Mouse (Mus musculus): ENCODE data around the gene Irgq. TPM values are rescaled to one million over a fixed set of nuclear protein-coding genes. Genes with fewer than 3 reads are reported as not detected.

Irgq gene
- polyA plus RNA-seq, 1 experiment: 0.18 TPM

- TF ChIP-seq GATA1 (IDR thresholded peaks at IDR 0.05; ENCODE audit: low read length) (no peak), TAL1 (IDR thresholded peaks at IDR 0.05; ENCODE audit: low read length) (no peak)
- no peak overlapping the region for H3K4me3 ChIP-seq (replicated peaks)
- H3K36me3 ChIP-seq (ENCODE audit: control insufficient read depth): peaks cover 87% of the 10 kb centered on the region
- peaks cover 15% of the 10 kb centered on the region for H3K4me1 ChIP-seq (ENCODE audit: control insufficient read depth)
- H3K9me3 ChIP-seq (ENCODE audit: control insufficient read depth, low read length): no peaks in the 10 kb centered on the region
- no peaks in the 10 kb centered on the region for H3K27me3 ChIP-seq (ENCODE audit: control insufficient read depth)
Measured at GRCm38 (mm10) chr7:24551985-24552759, 21.7 kb downstream of the Irgq start.

DNA sequence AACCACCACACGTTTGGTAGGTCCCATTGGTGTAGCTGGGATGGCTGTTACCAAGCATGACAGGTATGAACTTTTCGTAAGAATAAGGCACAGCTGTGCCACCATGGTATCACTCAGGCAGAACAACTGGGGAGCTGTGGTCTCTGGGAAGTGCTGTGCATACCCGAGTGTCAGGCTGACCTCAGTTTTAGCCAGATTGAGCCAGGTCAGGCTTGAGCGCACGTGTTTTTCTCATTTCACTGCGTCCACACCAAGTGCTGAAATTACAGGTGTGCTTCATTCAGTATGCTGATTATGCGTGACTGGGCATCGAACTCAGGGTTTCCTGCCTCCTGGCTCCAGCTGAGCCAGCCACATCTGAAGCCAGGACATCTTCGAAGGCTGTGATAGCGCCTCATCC lies 25.3 kb downstream of the Irgq start:
- Histone ChIP-seq H3K4me3 (replicated peaks) (no peak overlapping the region), H3K9me3 (ENCODE audit: control insufficient read depth, low read length) (no peaks in the 10 kb centered on the region), H3K4me1 (ENCODE audit: control insufficient read depth) (no peaks in the 10 kb centered on the region; the same call in 1 of the 2 replicates), H3K36me3 (ENCODE audit: control insufficient read depth) (peaks cover 88% of the 10 kb centered on the region), H3K27me3 (ENCODE audit: control insufficient read depth) (no peaks in the 10 kb centered on the region)
- TF ChIP-seq GATA1 (IDR thresholded peaks at IDR 0.05; ENCODE audit: low read length) (no peak), TAL1 (IDR thresholded peaks at IDR 0.05; ENCODE audit: low read length) (no peak)

- no peak overlapping the region for H3K4me3 ChIP-seq (replicated peaks)
- no peaks in the 10 kb centered on the region for H3K9me3 ChIP-seq (ENCODE audit: control insufficient read depth, low read length)
- H3K4me1 ChIP-seq (ENCODE audit: control insufficient read depth): no peaks in the 10 kb centered on the region; the same call in 1 of the 2 replicates
- peaks cover 88% of the 10 kb centered on the region for H3K36me3 ChIP-seq (ENCODE audit: control insufficient read depth)
- TF ChIP-seq GATA1 (IDR thresholded peaks at IDR 0.05; ENCODE audit: low read length): no peak
- TF ChIP-seq TAL1 (IDR thresholded peaks at IDR 0.05; ENCODE audit: low read length): no peak
- no peaks in the 10 kb centered on the region for H3K27me3 ChIP-seq (ENCODE audit: control insufficient read depth)
Measured at GRCm38 (mm10) chr7:24561450-24561849, 31.0 kb downstream of the Irgq start.

DNA sequence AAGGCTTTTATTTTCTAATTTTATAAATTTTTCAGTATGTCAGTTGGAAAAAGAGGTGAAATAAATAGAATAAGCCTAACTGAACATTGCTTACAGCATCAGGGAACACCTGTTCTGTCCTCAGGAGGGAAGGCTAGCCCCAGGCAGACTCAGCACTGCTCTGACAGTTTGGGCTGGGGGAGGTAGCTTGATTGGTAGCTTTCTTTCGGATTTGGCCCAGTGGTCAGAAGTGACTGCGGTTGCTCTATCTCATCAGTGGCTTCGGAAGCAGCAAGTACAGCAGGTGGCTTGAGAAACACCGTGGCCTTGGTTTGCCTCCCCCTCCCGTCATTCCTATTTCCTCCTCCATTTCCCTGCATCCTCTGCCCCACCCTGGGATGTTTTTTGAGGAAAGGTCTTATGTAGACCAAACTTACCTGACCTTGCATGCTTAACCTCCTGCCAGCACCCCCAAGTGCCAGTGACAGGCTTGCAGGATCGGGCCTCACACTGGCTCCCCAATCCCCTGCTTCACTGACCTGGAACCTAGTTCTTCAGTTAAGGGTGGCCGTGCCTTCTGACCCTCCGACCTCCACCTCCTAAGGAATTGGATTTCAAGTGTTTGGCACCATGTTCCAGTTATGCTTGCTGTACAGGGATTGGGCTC lies 32.8 kb downstream of the Irgq start:
- H3K27me3 ChIP-seq (ENCODE audit: control insufficient read depth): no peaks in the 10 kb centered on the region
- H3K4me3 ChIP-seq (replicated peaks): no peak overlapping the region
- no peaks in the 10 kb centered on the region for H3K9me3 ChIP-seq (ENCODE audit: control insufficient read depth, low read length)
- TF ChIP-seq GATA1 (IDR thresholded peaks at IDR 0.05; ENCODE audit: low read length) (no peak), TAL1 (IDR thresholded peaks at IDR 0.05; ENCODE audit: low read length) (no peak)
- H3K36me3 ChIP-seq (ENCODE audit: control insufficient read depth): peaks cover 95% of the 10 kb centered on the region
- H3K4me1 ChIP-seq (ENCODE audit: control insufficient read depth): no peaks in the 10 kb centered on the region; the same call in 1 of the 2 replicates

DNA sequence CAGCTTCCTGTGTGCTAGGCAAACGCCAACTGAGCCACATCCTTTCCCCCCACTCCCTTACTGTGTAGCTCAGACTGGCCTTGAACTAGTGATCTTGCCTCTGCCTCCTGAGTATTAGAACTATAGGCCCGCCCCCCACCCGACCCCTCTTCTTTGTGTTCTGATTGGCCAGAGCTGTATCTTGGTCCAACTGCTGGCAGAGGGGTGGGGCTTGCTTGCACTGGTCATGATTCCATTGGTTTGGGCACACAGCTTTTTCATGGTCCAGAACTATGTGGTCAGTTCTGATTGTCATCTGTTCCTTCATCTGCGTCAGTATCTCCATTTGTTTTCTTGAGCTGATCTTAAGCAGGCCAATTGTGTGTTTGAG lies 33.3 kb downstream of the Irgq start:
- no peak for TF ChIP-seq TAL1 (IDR thresholded peaks at IDR 0.05; ENCODE audit: low read length)
- TF ChIP-seq GATA1 (IDR thresholded peaks at IDR 0.05; ENCODE audit: low read length): no peak
- H3K36me3 ChIP-seq (ENCODE audit: control insufficient read depth): peaks cover 96% of the 10 kb centered on the region

DNA sequence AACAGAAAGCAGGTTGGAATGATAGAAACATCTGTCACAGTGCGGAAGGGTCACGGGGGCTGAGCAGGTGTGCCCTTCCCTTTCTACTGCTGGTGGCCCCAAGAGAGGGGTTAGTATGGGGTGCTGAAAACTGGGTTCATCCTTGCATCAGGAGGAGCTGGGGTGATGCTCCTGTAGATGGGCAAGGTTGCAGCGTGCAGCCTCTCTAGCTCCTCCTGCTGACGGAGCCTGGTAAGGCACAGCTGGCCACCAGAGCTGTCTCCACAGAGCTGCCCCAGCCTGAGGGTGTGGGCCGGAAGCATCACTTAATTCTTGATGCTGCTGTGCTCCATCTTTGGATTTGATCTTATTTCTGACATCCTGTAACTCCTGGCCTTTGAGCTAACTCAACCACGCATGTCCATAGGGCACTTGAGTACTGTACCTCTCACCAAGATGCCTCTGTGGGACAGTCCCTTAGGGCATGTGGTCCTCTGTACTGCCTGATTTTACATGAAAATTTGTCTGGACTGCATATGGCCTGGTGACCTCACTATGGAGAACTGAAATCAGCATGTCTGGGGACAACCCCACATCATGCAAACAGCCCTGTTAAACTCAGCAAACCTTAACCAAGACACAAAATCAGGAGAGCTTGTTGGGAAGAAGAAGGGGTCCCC lies 34.2 kb downstream of the Irgq start:
- no peaks in the 10 kb centered on the region for H3K9me3 ChIP-seq (ENCODE audit: control insufficient read depth, low read length)
- TF ChIP-seq TAL1 (IDR thresholded peaks at IDR 0.05; ENCODE audit: low read length): no peak
- TF ChIP-seq GATA1 (IDR thresholded peaks at IDR 0.05; ENCODE audit: low read length): no peak

More for the DNA sequence above, 33.3 kb downstream of the Irgq start:
- Histone ChIP-seq H3K4me3 (replicated peaks) (no peak overlapping the region), H3K4me1 (ENCODE audit: control insufficient read depth) (no peaks in the 10 kb centered on the region; the same call in 1 of the 2 replicates), H3K27me3 (ENCODE audit: control insufficient read depth) (no peaks in the 10 kb centered on the region), H3K9me3 (ENCODE audit: control insufficient read depth, low read length) (no peaks in the 10 kb centered on the region)

GRCm38 (mm10) chr7:24565627-24566026 lies 35.1 kb downstream of the Irgq start:
- Histone ChIP-seq H3K27me3 (ENCODE audit: control insufficient read depth) (no peaks in the 10 kb centered on the region), H3K36me3 (ENCODE audit: control insufficient read depth) (peaks cover 92% of the 10 kb centered on the region), H3K4me1 (ENCODE audit: control insufficient read depth) (no peaks in the 10 kb centered on the region; the same call in 1 of the 2 replicates), H3K4me3 (replicated peaks) (no peak overlapping the region), H3K9me3 (ENCODE audit: control insufficient read depth, low read length) (no peaks in the 10 kb centered on the region)
- TF ChIP-seq GATA1 (IDR thresholded peaks at IDR 0.05; ENCODE audit: low read length) (no peak), TAL1 (IDR thresholded peaks at IDR 0.05; ENCODE audit: low read length) (no peak)

More for the DNA sequence above, 34.2 kb downstream of the Irgq start:
- no peaks in the 10 kb centered on the region for H3K27me3 ChIP-seq (ENCODE audit: control insufficient read depth)
- H3K4me1 ChIP-seq (ENCODE audit: control insufficient read depth): no peaks in the 10 kb centered on the region; the same call in 1 of the 2 replicates
- H3K36me3 ChIP-seq (ENCODE audit: control insufficient read depth): peaks cover 92% of the 10 kb centered on the region
- no peak overlapping the region for H3K4me3 ChIP-seq (replicated peaks)

DNA sequence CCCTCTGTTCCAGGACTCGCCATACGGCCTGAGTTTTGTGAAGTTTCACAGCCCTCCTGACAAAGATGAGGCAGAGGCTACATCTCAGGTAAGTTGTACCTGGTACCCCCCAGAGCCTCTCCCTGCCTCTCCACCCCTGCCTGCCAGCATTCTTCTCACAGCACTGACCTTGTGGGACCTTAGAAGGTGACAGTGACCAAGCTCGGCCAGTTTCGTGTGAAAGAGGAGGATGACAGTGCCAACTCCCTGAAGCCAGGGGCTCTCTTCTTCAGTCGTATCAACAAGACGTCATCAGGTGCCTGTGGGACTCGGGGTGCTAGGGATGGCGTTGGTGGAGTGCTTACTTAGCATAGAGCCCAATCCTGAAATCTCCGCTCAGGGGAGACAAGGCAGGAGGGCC lies 35.7 kb downstream of the Irgq start:
- H3K4me1 ChIP-seq (ENCODE audit: control insufficient read depth): no peaks in the 10 kb centered on the region; the same call in 1 of the 2 replicates
- no peaks in the 10 kb centered on the region for H3K9me3 ChIP-seq (ENCODE audit: control insufficient read depth, low read length)
- no peaks in the 10 kb centered on the region for H3K27me3 ChIP-seq (ENCODE audit: control insufficient read depth)
- no peak for TF ChIP-seq TAL1 (IDR thresholded peaks at IDR 0.05; ENCODE audit: low read length)
- no peak for TF ChIP-seq GATA1 (IDR thresholded peaks at IDR 0.05; ENCODE audit: low read length)
- H3K4me3 ChIP-seq (replicated peaks): no peak overlapping the region
- H3K36me3 ChIP-seq (ENCODE audit: control insufficient read depth): peaks cover 92% of the 10 kb centered on the region

GRCm38 (mm10) chr7:24568512-24568911 lies 38.0 kb downstream of the Irgq start:
- TF ChIP-seq TAL1 (IDR thresholded peaks at IDR 0.05; ENCODE audit: low read length): no peak
- TF ChIP-seq GATA1 (IDR thresholded peaks at IDR 0.05; ENCODE audit: low read length): no peak
- H3K36me3 ChIP-seq (ENCODE audit: control insufficient read depth): peaks cover 94% of the 10 kb centered on the region

More at GRCm38 (mm10) chr7:24568512-24568911, 38.0 kb downstream of the Irgq start:
- Histone ChIP-seq H3K9me3 (ENCODE audit: control insufficient read depth, low read length) (no peaks in the 10 kb centered on the region), H3K4me1 (ENCODE audit: control insufficient read depth) (no peaks in the 10 kb centered on the region; the same call in 1 of the 2 replicates), H3K27me3 (ENCODE audit: control insufficient read depth) (no peaks in the 10 kb centered on the region), H3K4me3 (replicated peaks) (no peak overlapping the region)
